Mouse (Mus musculus): ENCODE measurements at regions not wholly inside any gene's neighbourhood (a gene's known extent, or its start where the extent isn't known, plus 50 kb on each side); places are given as distances from the start of the nearest gene placed in this dataset.

DNA sequence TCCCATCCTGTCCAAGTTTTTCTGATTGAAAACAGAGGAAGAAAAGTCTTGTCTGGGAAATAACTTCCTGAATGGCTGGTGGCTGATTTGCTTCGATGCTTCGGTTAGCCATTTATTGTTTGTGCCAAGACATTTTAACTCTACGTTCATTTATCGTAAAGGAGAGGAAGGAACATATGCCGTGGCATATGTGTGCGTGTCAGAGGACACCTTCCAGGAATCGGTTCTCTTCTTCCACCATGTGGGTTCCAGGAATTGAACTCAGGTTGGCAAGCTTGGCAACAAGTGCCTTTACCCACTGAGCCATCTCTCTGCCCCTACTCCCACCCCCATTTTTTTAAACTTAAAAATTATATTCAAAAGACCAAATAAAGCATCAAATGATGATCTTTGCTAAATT is 55.4 kb upstream of the Gramd1b start:
- TF ChIP-seq GATA1 (IDR thresholded peaks at IDR 0.05; ENCODE audit: borderline replicate concordance, low read length), result no peak
- no peak for TF ChIP-seq FLI1 (IDR thresholded peaks at IDR 0.05; ENCODE audit: low read length)

Data from megakaryocyte, embryonic 14.5 days (primary cell).